Mouse (Mus musculus) cerebellum, postnatal 10 days (tissue): ENCODE data around the gene Tppp.
"Not testable (repeated sequence)": the region's sequence is repeated elsewhere in the genome, so short reads cannot be mapped to it uniquely, and the experiment has no call there.

Experiments used
- DNase-seq, 2 experiments: peaks; one replicate each; pipeline ENCODE4 v3.0.0; 2021; ENCODE audit warnings: mixed read lengths in 2 of 2

Gene Tppp

DNA sequence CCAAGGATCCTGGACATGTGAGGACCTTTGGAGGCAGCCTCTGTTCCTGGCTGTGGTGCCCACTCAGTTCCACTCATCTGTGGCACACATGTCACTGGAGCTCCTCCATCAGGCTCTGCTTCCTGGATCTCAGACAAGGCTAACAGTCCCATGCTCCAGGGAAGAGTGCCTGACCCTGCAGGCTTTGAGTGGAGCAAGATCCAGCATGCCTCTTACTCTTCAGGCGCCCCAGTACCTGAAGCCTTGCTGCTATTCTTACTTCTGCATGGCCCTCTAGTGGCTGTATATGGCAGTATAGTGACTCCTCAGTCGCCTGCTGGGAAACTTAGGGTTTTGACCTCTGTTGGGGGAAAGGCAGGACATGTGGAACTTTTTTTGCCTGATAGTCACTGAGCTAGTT is 17.0 kb downstream of the Tppp start:
- DNase-seq: peak; percentile 63 to 75

DNA sequence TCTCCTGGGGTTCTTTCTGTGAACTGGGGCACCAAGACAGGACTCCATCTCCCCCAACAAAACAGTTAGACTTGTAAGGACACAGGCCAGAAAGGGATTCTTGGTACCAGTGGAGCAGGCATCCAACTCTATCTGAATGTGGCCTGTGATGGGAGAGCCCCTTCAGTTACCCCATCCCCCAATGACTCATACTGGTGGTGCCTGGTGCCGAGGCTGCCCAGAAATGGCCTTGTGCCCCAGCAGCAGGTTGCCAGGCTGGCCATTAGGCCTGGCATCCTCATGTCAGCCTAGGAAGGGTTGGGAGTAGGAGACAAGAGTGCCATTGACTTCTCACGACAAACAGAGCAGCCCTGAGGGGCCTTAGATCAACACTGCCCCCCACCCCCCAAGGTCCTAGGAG is 18.9 kb downstream of the Tppp start:
- DNase-seq: no peak

DNA sequence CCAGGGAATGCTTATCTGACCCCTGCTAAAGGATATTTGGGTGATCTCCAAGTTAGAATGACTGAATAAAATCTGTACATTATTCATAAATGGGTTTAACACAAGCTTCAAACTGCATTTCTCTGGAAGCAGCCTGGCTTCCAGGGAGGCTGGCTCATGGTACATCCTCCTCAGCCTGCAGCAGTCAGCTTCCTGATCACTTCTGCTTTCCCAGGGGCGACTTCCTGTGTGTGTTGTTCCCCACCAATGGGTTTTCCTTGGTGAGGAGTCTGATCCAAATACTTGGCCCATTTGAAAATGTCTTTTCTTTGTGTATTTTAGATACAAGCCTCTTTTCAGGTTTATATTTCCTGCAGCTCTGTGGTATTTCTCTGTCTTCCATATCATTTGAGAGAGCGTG is 19.8 kb downstream of the Tppp start:
- no peak for DNase-seq

DNA sequence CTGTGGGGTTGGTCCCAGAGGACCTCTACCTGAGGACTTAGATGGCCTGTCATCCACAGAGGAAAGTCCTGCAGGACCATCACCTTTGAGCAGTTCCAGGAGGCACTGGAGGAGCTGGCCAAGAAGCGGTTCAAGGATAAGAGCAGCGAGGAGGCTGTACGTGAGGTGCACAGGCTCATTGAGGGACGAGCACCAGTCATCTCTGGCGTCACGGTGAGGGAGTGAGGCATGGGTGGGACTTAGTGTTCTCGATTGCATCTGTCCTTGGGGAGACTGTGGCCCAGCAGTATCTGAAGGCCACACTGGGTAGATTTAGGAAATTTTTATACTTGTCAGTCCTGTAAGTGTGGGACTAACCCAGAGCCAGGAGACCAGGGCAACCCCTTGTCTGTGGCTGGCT is 21.5 kb downstream of the Tppp start:
- no peak for DNase-seq

GRCm38 (mm10) chr13:74031133-74031532 is 21.9 kb downstream of the Tppp start:
- DNase-seq: no peak

DNA sequence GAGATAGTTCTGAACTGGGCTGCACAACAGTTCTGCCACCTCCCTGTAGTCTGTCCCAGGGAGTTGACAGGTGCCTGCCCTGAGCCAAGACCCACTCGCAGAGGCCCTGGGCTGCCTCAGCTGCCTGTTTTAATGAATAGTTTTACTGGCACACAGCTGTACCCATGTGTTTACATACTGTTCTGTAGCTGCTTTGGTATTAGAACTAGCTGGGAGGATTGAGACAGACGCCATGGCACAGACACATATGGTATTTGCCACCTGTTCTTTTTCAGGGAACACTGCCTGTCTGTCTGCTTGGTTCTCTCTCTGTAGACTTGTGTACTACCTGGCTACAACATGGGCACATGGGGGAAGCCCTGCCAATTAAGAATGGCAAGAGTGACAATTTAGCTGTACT is 25.5 kb downstream of the Tppp start:
- no peak for DNase-seq

GRCm38 (mm10) chr13:74035776-74036175 is 26.6 kb downstream of the Tppp start:
- DNase-seq: no peak

DNA sequence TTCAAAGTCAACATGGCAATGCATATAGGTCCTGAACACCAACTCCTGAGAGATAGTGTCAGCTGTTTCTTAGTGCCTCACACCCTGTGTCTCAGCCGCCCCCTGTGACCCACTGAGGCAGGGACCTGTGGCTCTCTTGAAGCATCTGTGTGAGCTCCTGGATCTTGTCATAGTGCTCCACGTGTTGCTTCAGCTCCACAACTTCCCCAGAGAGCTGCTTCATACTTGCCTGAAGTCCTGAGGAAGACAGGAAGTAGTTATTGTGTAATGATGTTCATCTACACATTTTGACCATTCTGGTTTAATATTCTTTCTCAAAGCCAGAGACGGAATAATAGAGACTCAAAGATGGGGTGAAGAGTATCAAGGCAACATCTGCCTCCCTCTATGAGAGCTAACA is 30.7 kb downstream of the Tppp start:
- no peak for DNase-seq

DNA sequence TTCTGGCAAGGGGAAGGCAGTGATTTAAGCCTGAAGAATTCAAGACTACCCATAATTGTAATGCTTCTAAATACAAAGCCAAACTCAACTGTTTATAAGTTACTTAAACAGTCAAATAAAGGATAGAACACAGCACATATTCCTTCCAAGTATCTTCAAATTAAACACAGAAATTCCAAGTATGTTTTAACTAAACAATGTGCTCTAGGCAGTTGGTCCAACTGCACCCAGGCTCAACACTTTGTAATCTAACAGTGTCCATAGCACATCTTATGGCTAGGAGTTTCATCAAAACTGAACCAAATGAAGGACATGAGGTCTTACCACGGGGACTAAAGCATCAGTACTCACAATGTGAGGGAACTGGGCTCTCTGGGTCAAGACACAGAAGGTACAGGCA is 47.0 kb downstream of the Tppp start:
- no peak for DNase-seq

DNA sequence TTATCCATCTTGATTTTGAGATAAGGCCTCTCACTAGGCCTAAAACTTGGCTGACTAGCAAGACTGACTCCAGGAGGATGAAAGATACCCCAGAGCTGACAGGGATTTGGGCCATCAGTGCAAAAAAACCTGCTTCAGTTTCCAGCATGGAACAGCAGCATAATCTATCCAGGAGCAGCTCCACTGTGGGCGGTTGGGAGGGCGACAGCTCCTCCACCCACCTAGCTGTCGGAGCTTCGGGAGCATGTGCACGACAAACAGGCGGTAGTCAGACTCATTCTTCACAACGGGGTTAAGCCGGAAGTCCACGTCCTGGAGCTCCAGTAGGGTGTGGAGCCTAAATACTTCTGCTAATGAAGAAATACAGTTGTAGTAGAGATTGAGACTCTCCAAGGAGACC is 48.9 kb downstream of the Tppp start:
- DNase-seq: no peak

DNA sequence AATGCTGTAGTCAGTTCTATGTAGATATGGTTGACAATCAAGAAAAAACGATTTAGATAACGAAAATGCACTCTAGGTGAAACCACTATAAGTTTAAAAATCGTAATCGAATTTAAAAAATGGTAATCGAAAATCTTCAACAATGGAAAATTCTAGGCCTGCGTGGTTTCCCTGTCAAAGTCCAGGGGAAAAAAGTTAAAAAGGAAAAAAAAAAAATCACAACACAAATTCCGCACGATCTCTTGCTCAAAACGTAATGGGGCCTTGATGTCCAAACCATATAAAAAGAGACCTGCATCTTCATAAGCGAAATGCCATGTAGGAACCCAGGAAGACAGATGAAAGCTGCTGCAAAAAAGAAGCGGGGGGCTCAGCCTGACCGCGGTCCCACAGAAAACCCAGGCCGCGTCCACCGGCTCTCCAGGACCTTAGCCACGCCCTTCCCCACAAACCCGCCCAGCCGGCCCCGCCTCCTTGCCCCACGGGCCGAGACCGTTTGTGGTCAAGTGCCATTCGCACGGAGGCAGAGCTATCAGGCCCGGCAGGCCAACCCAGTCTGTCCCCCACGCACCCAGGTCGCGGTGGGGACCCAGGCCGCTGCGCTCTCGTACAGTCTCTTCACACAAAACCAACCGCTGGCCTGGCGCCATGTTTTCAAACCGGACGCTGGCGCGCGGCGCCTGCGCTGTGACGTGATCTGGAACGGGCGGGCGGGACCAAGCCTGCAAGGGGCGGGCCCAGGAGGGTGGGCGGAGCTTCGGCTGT is 52.6 kb downstream of the Tppp start, which contains the start of gene Cep72:
Gene Cep72 (minus strand): TSS at position 687 of the 765 bp plus-strand sequence.
- DNase-seq: peak; percentile 97 to 98

DNA sequence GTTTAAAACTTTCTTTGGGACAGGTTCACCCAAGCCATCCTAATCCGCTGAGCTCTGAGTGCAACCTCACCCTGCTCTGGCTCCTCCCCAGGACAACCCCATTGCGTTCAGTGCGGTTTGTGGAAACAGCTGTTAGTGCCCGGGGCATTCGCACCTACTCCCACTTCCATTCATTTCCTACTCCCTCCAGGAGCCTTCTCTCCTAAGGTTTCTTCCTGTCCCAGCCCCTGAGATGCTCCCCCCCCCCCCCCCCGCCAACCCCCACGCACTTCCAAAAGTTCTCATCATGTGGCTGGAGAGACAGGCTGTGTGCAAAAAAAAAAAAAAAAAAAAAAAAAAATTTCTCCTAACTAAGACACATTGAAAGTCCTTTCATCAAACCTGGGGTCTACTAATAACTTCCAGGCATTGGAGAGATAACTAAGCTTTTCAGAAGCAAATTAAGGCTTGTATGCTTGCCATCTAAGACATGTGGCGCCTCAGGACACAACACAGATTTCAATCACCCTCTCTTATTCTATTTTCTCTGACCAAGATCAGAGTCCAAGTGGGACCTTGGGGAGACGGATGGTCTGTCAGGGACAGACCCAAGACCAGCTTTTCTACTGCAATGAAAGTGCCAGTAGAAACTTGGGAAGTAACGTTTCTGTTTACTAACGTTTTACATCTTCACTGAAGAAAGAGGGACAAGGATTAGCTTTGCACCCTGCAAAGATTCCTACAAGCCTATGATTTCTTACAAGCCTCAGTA is 53.3 kb downstream of the Tppp start:
- DNase-seq: no peak

DNA sequence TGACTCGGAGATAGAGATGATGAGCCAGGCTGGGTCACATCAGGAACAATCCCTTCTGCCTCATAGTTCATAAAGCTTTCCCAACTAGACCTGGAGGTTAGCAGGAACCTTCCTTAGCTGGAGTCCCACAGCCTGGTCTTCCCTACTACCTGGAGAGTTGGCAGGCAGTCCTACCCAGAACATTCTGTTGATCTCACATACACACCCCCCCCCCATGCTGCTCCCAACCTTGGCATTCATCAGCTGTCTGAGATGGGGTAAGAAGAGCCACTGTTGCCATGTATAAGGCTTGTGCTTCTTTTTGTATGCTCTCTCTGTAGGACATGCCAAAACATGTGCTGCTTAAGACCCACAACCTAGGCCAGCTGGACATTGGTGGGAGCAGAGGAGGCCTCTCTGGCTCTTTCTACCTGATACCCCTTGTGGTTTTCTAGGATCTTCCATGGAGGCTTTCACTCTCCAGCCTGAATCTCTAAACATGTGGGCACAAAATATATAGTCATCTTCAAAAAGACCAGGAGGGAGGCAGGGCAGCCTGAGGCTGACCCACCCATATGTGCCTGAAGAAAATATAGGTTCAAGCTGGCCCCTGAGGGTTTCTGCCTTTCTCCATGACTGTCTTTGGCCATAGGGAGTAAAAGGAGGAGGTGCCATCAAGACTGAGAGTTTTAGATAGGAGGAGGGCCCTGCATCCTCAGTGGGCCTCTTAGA is 54.3 kb downstream of the Tppp start:
- DNase-seq: no peak

DNA sequence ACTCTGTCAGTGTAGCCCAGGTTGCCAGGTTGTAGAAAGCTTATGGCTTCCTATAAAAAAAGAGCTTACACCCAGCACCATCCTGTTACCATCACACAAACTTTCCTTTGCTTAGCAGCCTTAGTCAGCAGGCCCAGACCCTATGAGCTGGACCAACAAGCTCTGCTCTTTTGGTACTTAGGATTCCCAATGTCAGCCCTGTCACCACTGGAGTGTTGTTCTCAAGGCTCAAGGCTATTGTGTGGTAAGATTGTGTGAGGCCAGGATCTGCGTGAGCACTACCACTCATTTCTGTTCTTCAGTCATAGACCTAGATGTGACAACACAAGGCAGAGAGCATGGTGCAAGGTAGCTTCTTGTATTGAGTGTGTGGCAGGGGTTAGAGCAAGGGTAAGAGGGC is 57.4 kb downstream of the Tppp start:
- DNase-seq: no peak

GRCm38 (mm10) chr13:74071244-74071643 is 62.0 kb downstream of the Tppp start:
- not testable (repeated sequence) for DNase-seq

- no peak for DNase-seq
These were observed 62.5 kb downstream of the Tppp start for GRCm38 (mm10) chr13:74071714-74072113.

DNA sequence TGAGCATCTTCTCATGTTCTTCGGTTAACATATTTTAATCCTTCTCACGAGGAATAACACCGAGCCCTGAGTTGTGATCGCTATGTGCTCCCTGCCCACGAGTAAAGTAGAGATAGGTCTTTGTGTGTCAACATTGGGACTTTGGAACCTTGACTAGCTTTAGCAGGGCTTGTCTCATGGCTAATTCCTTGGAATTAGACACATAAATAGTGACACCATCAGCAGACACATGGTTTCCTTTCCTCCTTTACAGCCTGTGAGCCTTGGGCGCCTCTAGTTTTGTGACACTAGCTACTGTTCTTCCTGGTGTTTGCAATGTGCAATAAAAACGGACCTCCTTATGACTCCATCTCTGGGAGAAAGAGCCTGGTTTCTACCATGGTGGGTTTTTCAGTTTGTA is 64.2 kb downstream of the Tppp start:
- no peak for DNase-seq
